Mouse (Mus musculus): ENCODE results near the gene Fxyd4. TPM values are rescaled to one million over a fixed set of nuclear protein-coding genes. Genes with fewer than 3 reads are reported as not detected.

Gene Fxyd4
- total and polyA plus RNA-seq, 3 experiments: 0.22 TPM; not detected in 2

- no peaks in the 10 kb centered on the region for H3K27me3 ChIP-seq (ENCODE audit: control insufficient read depth in 1 of 2, insufficient read depth in 2 of 2, low read length in 2 of 2)
- H3K4me1 ChIP-seq (ENCODE audit: control insufficient read depth in 1 of 2, insufficient read depth in 2 of 2, low read length in 2 of 2): 0 out of 4 replicates have a peak, but pooled peaks cover 0 to 4% of the 10 kb centered on the region in 2 experiments
- no peaks in the 10 kb centered on the region for H3K79me2 ChIP-seq (ENCODE audit: control insufficient read depth, insufficient read depth, low read length, poor library complexity)
- no peak overlapping the region for H3K9ac ChIP-seq (ENCODE audit: control insufficient read depth, low read depth, low read length, poor library complexity, severe bottlenecking)
- H3K27ac ChIP-seq (ENCODE audit: control insufficient read depth, low read depth, low read length): no peak overlapping the region
- no peaks in the 10 kb centered on the region for H3K9me3 ChIP-seq (replicated peaks; ENCODE audit: insufficient read depth, low read length)
- no peak for TF ChIP-seq MYB (IDR thresholded peaks at IDR 0.05; ENCODE audit: low read depth, low read length)
- TF ChIP-seq RAD21 (IDR thresholded peaks at IDR 0.05; ENCODE audit: low read depth, low read length): no peak
- no peak for TF ChIP-seq KAT2A (conservative IDR thresholded peaks at IDR 0.05; ENCODE audit: low read depth, low read length)
- no peak for TF ChIP-seq BHLHE40 (IDR thresholded peaks at IDR 0.05; ENCODE audit: borderline replicate concordance, low read depth, low read length)
- TF ChIP-seq ZKSCAN1 (IDR thresholded peaks at IDR 0.05; ENCODE audit: low read depth, low read length): no peak
- no peak for TF ChIP-seq MYC (IDR thresholded peaks at IDR 0.05; ENCODE audit: low read depth, low read length)
- TF ChIP-seq ZMIZ1 (IDR thresholded peaks at IDR 0.05; ENCODE audit: low read depth, low read length): no peak
- no peak for TF ChIP-seq MAX (IDR thresholded peaks at IDR 0.05; ENCODE audit: low read length)
- TF ChIP-seq TBP (IDR thresholded peaks at IDR 0.05; ENCODE audit: low read depth, low read length): no peak
- TF ChIP-seq E2F4 (IDR thresholded peaks at IDR 0.05; ENCODE audit: borderline replicate concordance, low read depth, low read length): no peak
- TF ChIP-seq GATA1 (IDR thresholded peaks at IDR 0.05; ENCODE audit: low read depth, low read length): no peak
- TF ChIP-seq ELF1 (IDR thresholded peaks at IDR 0.05; ENCODE audit: low read depth, low read length): no peak
- no peak for TF ChIP-seq EP300 (IDR thresholded peaks at IDR 0.05; ENCODE audit: low read depth in 1 of 2, low read length in 2 of 2)
- TF ChIP-seq RCOR1 (IDR thresholded peaks at IDR 0.05; ENCODE audit: low read depth, low read length): no peak
- TF ChIP-seq CHD2 (IDR thresholded peaks at IDR 0.05; ENCODE audit: low read length): no peak
- TF ChIP-seq CHD1 (IDR thresholded peaks at IDR 0.05; ENCODE audit: low read depth, low read length): no peak
- no peak for TF ChIP-seq USF2 (IDR thresholded peaks at IDR 0.05; ENCODE audit: borderline replicate concordance in 1 of 2, insufficient read depth in 1 of 2, low read depth in 1 of 2, low read length in 2 of 2)
- DNase-seq (ENCODE audit: low read depth, low spot score): no peak
- no peak overlapping the region for H3K4me3 ChIP-seq (ENCODE audit: control insufficient read depth in 1 of 2, insufficient read depth in 1 of 2, low read depth in 2 of 2, low read length in 2 of 2)
- no peaks in the 10 kb centered on the region for H3K36me3 ChIP-seq (ENCODE audit: control insufficient read depth in 1 of 2, insufficient read depth in 2 of 2, low read length in 2 of 2)
Observed at GRCm38 (mm10) chr6:117935681-117936612, 1.5 kb downstream of the Fxyd4 start.

- DNase-seq (ENCODE audit: low read depth, low spot score): no peak
- Histone ChIP-seq H3K27me3 (ENCODE audit: control insufficient read depth in 1 of 2, insufficient read depth in 2 of 2, low read length in 2 of 2) (no peaks in the 10 kb centered on the region), H3K9ac (ENCODE audit: control insufficient read depth, low read depth, low read length, poor library complexity, severe bottlenecking) (no peak overlapping the region), H3K4me1 (ENCODE audit: control insufficient read depth in 1 of 2, insufficient read depth in 2 of 2, low read length in 2 of 2) (0 out of 4 replicates have a peak, but pooled peaks cover 0 to 4% of the 10 kb centered on the region in 2 experiments), H3K79me2 (ENCODE audit: control insufficient read depth, insufficient read depth, low read length, poor library complexity) (no peaks in the 10 kb centered on the region), H3K27ac (ENCODE audit: control insufficient read depth, low read depth, low read length) (no peak overlapping the region), H3K4me3 (ENCODE audit: control insufficient read depth in 1 of 2, insufficient read depth in 1 of 2, low read depth in 2 of 2, low read length in 2 of 2) (no peak overlapping the region), H3K36me3 (ENCODE audit: control insufficient read depth in 1 of 2, insufficient read depth in 2 of 2, low read length in 2 of 2) (no peaks in the 10 kb centered on the region), H3K9me3 (replicated peaks; ENCODE audit: insufficient read depth, low read length) (no peaks in the 10 kb centered on the region)
- TF ChIP-seq CHD2 (IDR thresholded peaks at IDR 0.05; ENCODE audit: low read length) (no peak), ELF1 (IDR thresholded peaks at IDR 0.05; ENCODE audit: low read depth, low read length) (no peak), MYB (IDR thresholded peaks at IDR 0.05; ENCODE audit: low read depth, low read length) (no peak), ZC3H11A (IDR thresholded peaks at IDR 0.05; ENCODE audit: low read depth, low read length) (no peak), MEF2A (IDR thresholded peaks at IDR 0.05; ENCODE audit: extremely low read depth, insufficient replicate concordance, low read depth, low read length, poor library complexity, severe bottlenecking) (no peak), POLR2AphosphoS5 (IDR thresholded peaks at IDR 0.05; ENCODE audit: borderline replicate concordance, low read depth, low read length) (no peak), SMC3 (IDR thresholded peaks at IDR 0.05; ENCODE audit: low read depth, low read length) (no peak), HCFC1 (IDR thresholded peaks at IDR 0.05; ENCODE audit: low read depth, low read length) (no peak), TAL1 (IDR thresholded peaks at IDR 0.05; ENCODE audit: low read length) (no peak), BHLHE40 (IDR thresholded peaks at IDR 0.05; ENCODE audit: borderline replicate concordance, low read depth, low read length) (no peak), MAFK (IDR thresholded peaks at IDR 0.05; ENCODE audit: borderline replicate concordance, low read depth, low read length) (no peak), ZNF384 (IDR thresholded peaks at IDR 0.05; ENCODE audit: low read depth, low read length) (no peak), USF2 (IDR thresholded peaks at IDR 0.05; ENCODE audit: borderline replicate concordance in 1 of 2, insufficient read depth in 1 of 2, low read depth in 1 of 2, low read length in 2 of 2) (no peak), ETS1 (IDR thresholded peaks at IDR 0.05; ENCODE audit: low read depth, low read length) (no peak), RCOR1 (IDR thresholded peaks at IDR 0.05; ENCODE audit: low read depth, low read length) (no peak), TCF12 (IDR thresholded peaks at IDR 0.05; ENCODE audit: low read depth, low read length) (no peak), POLR2A (IDR thresholded peaks at IDR 0.05; ENCODE audit: control insufficient read depth in 1 of 2, insufficient read depth in 1 of 2, low read depth in 1 of 2, low read length in 2 of 2, poor library complexity in 1 of 2) (no peak), GATA1 (IDR thresholded peaks at IDR 0.05; ENCODE audit: low read depth, low read length) (no peak)
Observed at GRCm38 (mm10) chr6:117934301-117934700, 3.2 kb downstream of the Fxyd4 start.
